Mouse (Mus musculus): ENCODE measurements around the gene March11.
A peak's percentile ranks its signal among the peaks of the same experiment; 100 is the strongest.

March11 gene

DNA sequence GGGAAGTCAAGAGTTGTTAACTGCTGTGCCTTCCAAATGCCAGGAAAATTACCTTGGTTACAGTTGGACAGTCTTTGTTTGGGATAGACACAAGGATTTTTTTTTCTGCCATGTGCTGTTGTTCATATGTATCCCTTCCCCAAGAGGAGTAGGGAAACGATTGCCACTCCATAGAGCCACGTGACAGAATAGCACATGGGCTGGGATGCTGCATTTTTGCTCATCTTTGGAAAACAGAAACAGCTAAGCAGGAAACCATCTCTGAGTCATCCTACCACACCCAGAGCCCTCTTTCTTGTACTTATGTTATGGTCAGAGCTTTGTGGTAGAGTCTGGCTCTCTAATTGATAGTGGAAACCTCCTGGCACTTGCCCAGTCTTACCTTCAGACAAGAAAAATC, 65.4 kb downstream of the March11 start:
- peak; percentile 61 for DNase-seq (ENCODE audit: low spot score)

DNA sequence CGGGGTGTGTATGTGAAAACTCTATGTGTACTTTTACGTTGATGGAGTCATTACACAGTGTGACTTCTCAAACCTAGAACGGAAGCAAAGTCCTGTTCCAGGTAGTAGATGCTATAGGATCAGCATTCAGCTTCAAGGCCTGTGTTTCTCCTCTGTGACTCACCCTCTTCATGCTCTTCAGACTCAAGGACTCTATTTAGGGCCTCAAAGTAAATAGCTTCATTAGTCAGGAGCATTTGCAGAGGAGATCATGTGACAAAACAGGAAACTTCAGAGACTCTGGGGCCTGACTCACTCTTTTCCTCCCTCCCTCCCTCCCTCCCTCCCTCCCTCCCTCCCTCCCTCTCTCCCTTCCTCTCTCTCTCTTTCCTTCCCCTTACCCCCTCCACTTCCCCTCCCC, 66.1 kb downstream of the March11 start:
- DNase-seq (ENCODE audit: low spot score): peak; percentile 50

DNA sequence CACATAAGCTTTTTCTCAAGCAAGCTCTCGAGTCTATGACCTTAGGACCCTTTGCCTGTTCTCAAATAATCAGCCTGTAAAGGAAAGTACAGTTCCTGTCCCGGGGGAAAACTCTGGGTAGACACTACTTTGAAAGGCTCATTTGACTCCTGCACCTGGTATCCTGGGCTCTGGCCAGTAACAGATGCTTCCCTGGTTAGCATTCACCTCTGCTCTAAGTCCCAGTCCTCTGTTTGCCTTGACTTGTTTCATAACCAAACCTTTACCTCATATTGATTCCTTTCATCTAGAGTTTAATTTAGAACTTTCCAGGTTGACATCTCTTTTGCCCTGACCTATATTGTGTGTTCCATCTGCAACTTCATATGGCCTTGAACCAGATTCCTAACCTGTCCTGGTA, 68.5 kb downstream of the March11 start:
- no peak for DNase-seq (ENCODE audit: low spot score)

DNA sequence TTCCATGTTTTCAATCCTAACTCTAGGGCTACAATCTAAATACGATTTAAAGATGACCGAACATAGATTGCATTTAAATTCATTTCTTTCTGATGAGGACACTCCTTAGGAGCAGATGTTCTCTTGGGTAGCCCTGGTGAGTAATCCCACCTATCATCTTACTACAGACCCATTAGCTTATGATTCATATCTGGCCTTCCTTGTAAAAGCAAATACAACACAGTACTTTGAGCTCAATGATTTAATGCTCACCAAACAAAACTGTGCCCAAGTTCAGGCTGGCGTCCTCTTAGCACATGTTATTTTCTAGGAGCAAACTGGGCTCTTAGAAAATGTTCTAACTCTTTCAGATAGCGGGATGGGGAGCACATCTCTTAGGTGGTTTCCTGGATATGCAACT, 70.0 kb downstream of the March11 start:
- no peak for DNase-seq (ENCODE audit: low spot score)

DNA sequence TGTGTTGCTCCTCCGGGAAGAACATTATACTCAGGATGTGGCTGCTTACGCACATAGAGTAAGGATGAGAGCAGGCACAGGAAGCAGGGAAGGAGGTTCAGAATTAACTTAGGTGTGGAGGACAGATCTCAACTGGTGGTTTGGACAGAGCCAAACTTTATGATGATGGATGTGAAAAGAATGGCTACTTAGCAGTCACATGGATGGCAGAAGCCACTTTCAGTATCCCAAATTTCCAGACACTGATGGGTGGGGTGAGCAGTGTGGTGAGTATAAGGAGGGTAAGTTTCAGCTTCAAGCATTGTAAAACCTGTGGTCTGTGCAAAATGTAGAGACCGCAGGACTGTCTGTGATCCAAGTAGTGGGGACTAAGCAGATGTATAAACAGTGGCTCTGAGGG, 71.0 kb downstream of the March11 start:
- DNase-seq (ENCODE audit: low spot score): no peak

DNA sequence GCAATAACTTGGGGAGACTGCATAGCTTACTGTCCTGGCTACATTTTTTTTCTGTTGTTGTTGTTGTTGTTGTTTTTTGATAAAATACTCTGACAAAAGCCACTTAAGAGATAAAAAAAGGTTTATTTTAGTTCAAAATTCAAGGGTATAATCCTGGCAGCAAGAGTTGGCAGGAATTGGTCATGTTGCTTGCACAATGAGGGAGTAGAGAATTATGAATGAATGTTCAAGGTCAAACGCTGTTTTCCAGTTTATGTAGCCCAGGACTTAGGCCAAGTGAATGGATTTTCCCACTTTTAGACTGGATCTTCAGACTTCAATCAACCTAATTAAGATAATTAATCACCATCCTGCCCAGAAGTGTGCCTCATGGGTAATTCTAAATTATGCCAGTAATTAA, 72.0 kb downstream of the March11 start:
- DNase-seq (ENCODE audit: low spot score): no peak

DNA sequence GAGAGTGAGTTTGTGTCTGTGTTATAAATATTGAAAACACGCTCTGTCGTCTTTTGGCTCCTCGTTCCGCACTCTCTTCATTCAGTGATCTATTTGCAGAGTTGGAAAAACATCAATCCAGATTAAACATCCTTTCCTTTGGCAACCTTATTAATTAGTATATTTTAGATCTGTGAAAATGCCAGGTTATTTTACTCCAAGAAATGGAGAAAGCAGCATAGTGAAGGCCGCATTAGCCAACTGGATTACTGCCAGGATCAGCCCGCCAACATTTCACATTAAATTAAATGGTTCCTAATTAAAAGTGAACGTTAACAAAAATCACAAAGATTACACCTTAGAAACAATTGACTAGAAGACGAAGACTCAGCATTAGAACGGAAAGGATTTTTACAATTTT, 81.2 kb downstream of the March11 start:
- DNase-seq (ENCODE audit: low spot score): no peak

DNA sequence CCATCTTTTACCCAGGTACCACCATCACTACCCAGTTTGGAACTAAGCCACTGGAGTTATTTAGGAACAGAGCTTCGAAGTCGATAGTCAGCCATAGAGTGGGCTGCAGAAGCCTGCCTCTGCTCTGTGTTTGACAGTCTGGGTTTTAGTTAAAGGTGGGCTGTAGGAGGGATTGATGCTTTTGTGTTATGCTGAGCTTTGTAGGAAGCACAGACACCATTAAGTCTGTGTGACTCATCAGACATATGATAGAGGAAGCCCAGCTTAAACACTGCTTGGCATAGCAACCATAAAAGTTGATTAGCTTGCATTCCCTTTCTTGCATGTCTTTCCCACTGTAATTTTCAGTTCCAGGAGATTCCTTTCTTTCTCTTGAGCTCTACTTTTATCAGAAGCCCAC, 87.7 kb downstream of the March11 start:
- peak; percentile 66 for DNase-seq (ENCODE audit: low spot score)

DNA sequence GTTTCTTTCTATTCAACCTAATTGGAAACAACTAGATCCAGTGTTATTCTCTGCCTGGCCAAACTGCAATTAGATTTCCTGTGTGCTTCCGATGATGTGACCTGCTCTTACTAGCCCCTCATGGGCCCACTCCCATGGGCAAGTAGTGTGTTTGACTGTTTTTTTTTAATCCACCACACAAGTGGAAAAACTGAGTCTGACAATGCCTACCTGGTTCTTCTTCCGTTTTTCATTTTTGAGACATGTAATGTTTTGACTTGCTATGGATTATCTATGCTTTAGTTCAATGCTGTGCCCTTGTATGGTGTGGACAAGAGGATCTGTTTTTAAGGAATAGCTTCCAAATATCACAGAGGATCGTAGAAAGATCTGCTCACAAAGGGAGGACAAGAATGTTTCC, 116.4 kb downstream of the March11 start:
- no peak for DNase-seq (ENCODE audit: low spot score)

DNA sequence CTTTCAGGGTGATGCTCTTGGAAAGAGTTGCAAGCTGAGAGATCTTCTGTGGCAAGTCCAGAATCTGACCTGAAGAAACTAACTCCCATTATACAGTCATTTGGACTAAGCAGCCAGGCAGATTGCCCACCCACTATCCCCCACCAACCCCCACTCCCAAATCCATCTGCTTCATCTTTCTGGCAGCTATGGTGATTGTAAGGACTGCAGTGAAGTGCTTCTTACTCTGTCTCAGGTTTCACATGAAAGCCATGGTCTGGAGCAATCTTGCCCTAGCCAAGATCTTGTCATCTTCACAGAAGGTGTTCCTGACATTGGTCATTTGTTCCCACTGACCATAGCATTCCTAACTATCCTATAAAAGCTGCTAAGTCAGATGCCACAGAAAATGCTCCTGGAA, 117.4 kb downstream of the March11 start:
- DNase-seq (ENCODE audit: low spot score): no peak

DNA sequence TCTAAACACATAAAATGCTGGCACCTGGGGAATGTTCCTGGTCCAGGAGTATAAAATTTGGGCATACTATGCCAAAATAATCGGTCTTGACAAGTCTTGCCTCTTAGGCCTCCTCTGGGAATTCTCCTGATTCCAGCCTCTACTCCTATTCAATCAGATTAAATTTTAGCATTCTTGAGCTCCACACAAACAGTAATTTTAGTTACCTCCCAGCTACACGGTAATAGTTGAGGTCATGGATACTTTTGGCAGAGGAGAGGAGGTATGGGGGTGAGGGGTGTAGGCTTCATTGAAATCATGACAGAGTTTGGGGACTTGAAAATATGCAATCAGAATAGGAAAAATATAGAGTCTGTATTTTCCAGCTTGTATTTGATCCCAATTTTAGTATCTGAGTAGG, 121.7 kb downstream of the March11 start:
- no peak for DNase-seq (ENCODE audit: low spot score)

DNA sequence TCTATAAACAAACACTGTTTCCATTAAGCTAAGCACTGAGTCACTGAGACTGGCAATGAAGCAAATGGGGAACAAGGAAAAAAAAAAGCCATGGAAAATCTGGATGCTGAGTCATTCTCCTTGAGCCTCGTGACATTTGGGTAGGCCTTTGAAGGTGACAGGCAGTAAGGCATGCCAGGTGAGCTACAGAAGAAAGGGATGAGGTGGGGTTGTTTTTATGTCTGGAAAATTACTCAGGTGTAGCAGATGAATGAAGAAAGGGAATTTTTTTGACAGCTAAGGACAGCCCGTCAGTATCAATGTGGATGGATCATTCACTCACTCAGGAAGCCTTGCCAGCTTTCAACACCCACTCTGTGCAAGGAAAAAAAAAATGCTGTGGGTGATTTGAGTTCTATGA, 123.8 kb downstream of the March11 start:
- DNase-seq (ENCODE audit: low spot score): peak; percentile 22

DNA sequence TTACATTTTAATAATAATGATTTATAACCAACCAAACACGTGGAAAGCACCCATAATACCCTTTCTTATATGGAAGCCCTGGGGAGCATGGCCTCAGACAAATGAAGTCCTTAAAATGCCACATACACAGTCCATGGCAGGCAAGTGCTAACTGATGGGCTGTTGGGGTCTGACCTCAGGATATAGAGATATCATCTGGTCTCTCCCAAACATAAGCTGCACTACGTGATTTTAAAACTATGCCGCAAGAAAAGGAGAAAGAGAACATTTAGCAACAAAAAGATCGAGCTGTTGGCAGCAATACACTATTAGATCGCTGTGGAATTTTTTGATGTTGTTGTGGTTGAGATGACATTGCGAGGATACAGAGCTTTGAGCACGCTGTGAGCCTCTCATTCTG, 126.9 kb downstream of the March11 start:
- no peak for DNase-seq (ENCODE audit: low spot score)

DNA sequence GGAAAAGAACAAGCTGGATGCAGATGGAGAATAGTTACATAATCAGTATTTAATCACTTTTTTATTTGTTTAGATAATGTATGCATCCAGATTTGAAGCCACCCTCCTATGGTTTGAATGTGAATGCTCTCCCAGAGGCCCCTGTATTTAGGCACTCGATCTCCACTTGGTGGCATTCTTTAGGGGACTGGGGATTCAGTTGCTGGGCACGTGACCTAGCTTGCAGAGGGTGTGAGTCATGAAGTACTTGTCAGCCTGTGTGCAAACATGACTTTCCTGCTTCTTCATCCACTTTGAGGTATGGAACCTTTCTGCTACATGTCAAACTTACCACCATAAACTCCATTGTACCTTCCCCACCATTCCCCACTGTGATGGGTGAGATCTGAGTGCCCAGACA, 128.3 kb downstream of the March11 start:
- no peak for DNase-seq (ENCODE audit: low spot score)
